24 mouse cellular contexts compared by ENCODE assay signal in the genomic region with DNA sequence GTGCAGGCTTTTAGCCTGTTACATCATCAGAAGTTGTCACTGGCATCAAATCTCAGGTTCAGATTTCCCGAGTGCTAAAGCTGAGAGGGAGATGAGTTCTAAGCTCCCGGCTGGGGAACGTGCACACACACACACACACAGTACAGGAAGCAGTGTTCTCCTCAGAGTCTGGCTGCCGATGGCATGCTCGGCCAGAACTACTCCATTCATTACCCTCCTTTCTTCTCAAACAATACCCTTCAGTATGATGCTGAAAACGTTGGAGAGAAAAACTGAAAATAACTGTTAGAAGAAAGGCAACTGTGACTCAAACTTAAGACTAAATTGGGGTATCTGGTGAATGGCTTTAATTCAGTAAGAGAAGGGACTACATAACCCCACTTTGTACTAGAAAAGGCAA.
DNase-seq lines count a peak whose midpoint lies in the region; ATAC-seq and TF ChIP-seq lines count a peak whose summit lies in the region.
"Had no signal": no experiment of that assay in that cellular context is flagged by ENCODE, and none has a peak within 500 bp of the region (broad histone marks: within the 10 kb centered on the region; RNA-seq: fewer than 3 reads in every experiment).

No protein-coding gene starts in this region.

- no peak overlapping the region for H3K27ac ChIP-seq in hindbrain, embryonic 16.5 days (ENCODE audit: low read depth, low read length)
- H3K27ac ChIP-seq in hindbrain, embryonic 13.5 days = no peak overlapping the region
- H3K27ac ChIP-seq in embryonic facial prominence, embryonic 10.5 days (replicated peaks) = peak overlapping the region; percentile 63
- H3K27ac ChIP-seq in forebrain, embryonic 12.5 days = peak overlapping the region; percentile 66
- peak overlapping the region; percentile 58 for H3K27ac ChIP-seq in limb, embryonic 10.5 days
- H3K27ac ChIP-seq in left cerebral cortex, adult 2 months = no peak overlapping the region
- H3K27ac ChIP-seq: limb, embryonic 15.5 days; liver, embryonic 14.5 days; neural tube, embryonic 15.5 days had no signal

- H3K27me3 ChIP-seq in hindbrain, embryonic 16.5 days (replicated peaks; ENCODE audit: control insufficient read depth, insufficient read depth, low read length) = no peaks in the 10 kb centered on the region
- no peaks in the 10 kb centered on the region for H3K27me3 ChIP-seq in hindbrain, embryonic 13.5 days
- no peaks in the 10 kb centered on the region for H3K27me3 ChIP-seq in embryonic facial prominence, embryonic 10.5 days (replicated peaks; ENCODE audit: low read depth, poor library complexity, severe bottlenecking)
- H3K27me3 ChIP-seq in forebrain, embryonic 12.5 days = no peaks in the 10 kb centered on the region
- H3K27me3 ChIP-seq in limb, embryonic 10.5 days (ENCODE audit: low read depth, poor library complexity, severe bottlenecking) = no peaks in the 10 kb centered on the region
- H3K27me3 ChIP-seq: CH12.LX; limb, embryonic 15.5 days; megakaryocyte, embryonic 14.5 days; neural tube, embryonic 15.5 days had no signal

- H3K4me3 ChIP-seq in hindbrain, embryonic 16.5 days (ENCODE audit: low read length) = no peak overlapping the region
- no peak overlapping the region for H3K4me3 ChIP-seq in hindbrain, embryonic 13.5 days
- no peak overlapping the region for H3K4me3 ChIP-seq in embryonic facial prominence, embryonic 10.5 days
- no peak overlapping the region for H3K4me3 ChIP-seq in forebrain, embryonic 12.5 days (replicated peaks)
- no peak overlapping the region for H3K4me3 ChIP-seq in limb, embryonic 10.5 days
- H3K4me3 ChIP-seq in left cerebral cortex, adult 2 months = no peak overlapping the region
- H3K4me3 ChIP-seq: limb, embryonic 15.5 days; megakaryocyte, embryonic 14.5 days; neural tube, embryonic 15.5 days had no signal

- no peaks in the 10 kb centered on the region; the same call in 1 of the 2 replicates for H3K9me3 ChIP-seq in hindbrain, embryonic 16.5 days (ENCODE audit: control insufficient read depth, low read length)
- no peaks in the 10 kb centered on the region for H3K9me3 ChIP-seq in hindbrain, embryonic 13.5 days
- H3K9me3 ChIP-seq in embryonic facial prominence, embryonic 10.5 days = no peaks in the 10 kb centered on the region
- H3K9me3 ChIP-seq in forebrain, embryonic 12.5 days = 0 out of 2 replicates have a peak, but pooled peaks cover 5% of the 10 kb centered on the region
- H3K9me3 ChIP-seq in limb, embryonic 10.5 days (replicated peaks) = no peaks in the 10 kb centered on the region
- H3K9me3 ChIP-seq: G1E; limb, embryonic 15.5 days; neural tube, embryonic 15.5 days had no signal

- H3K4me1 ChIP-seq in hindbrain, embryonic 16.5 days (ENCODE audit: control insufficient read depth, insufficient read depth, low read depth, low read length) = peaks cover 8% of the 10 kb centered on the region
- H3K4me1 ChIP-seq in hindbrain, embryonic 13.5 days (replicated peaks) = peaks cover 19% of the 10 kb centered on the region
- H3K4me1 ChIP-seq in embryonic facial prominence, embryonic 10.5 days = peaks cover 28% of the 10 kb centered on the region
- peaks cover 30% of the 10 kb centered on the region for H3K4me1 ChIP-seq in forebrain, embryonic 12.5 days
- peaks cover 30% of the 10 kb centered on the region for H3K4me1 ChIP-seq in limb, embryonic 10.5 days

- intact Hi-C loops in left cerebral cortex, adult 2 months (cut with DNase I) = no loop called here

- no peak overlapping the region for H3K9ac ChIP-seq in hindbrain, embryonic 16.5 days (ENCODE audit: low read depth, low read length)
- no peak overlapping the region for H3K9ac ChIP-seq in hindbrain, embryonic 13.5 days
- H3K9ac ChIP-seq in forebrain, embryonic 12.5 days = no peak overlapping the region
- H3K9ac ChIP-seq: limb, embryonic 15.5 days; liver, embryonic 14.5 days; lung, embryonic 14.5 days; neural tube, embryonic 15.5 days had no signal

- no peak for DNase-seq in embryonic facial prominence, embryonic 10.5 days (ENCODE audit: low spot score)
- no peak for DNase-seq in limb, embryonic 10.5 days (ENCODE audit: low spot score)
- DNase-seq in thymus, postnatal 36 days = no peak
- no peak for DNase-seq in left cerebral cortex, adult 2 months (ENCODE audit: extremely low spot score in 1 of 2, low spot score in 2 of 2)
- DNase-seq in ovary, postnatal 36 days (ENCODE audit: low spot score) = no peak
- DNase-seq: adrenal gland, adult 8-10 months; B cell, adult 2 months; cerebellum, adult 2 months; cerebellum, postnatal 25 days; kidney, adult 2 months; kidney, postnatal 10 days; lung, embryonic 14.5 days; thymus, adult 2 months had no signal

- WGBS in hindbrain, embryonic 16.5 days = 22% methylated on average over 6 of the region's 6 CpGs
- WGBS in hindbrain, embryonic 13.5 days = 21% methylated on average over 6 of the region's 6 CpGs
- WGBS in embryonic facial prominence, embryonic 10.5 days = 36% methylated on average over 6 of the region's 6 CpGs
- 8% methylated on average over 6 of the region's 6 CpGs for WGBS in forebrain, embryonic 12.5 days
- 68% methylated on average over 6 of the region's 6 CpGs for WGBS in limb, embryonic 10.5 days

- no peaks in the 10 kb centered on the region for H3K36me3 ChIP-seq in hindbrain, embryonic 16.5 days (ENCODE audit: control insufficient read depth, insufficient read depth, low read length)
- H3K36me3 ChIP-seq in hindbrain, embryonic 13.5 days = no peaks in the 10 kb centered on the region; the same call in 1 of the 2 replicates
- H3K36me3 ChIP-seq in embryonic facial prominence, embryonic 10.5 days (replicated peaks) = no peaks in the 10 kb centered on the region
- no peaks in the 10 kb centered on the region for H3K36me3 ChIP-seq in forebrain, embryonic 12.5 days (replicated peaks)
- no peaks in the 10 kb centered on the region for H3K36me3 ChIP-seq in limb, embryonic 10.5 days
- H3K36me3 ChIP-seq: G1E; limb, embryonic 15.5 days; neural tube, embryonic 15.5 days had no signal

- no peak for TF ChIP-seq CTCF in left cerebral cortex, adult 2 months (IDR thresholded peaks at IDR 0.05)

- peak; percentile 52; the same call in 1 of the 2 replicates for ATAC-seq in hindbrain, embryonic 16.5 days
- no peak for ATAC-seq in hindbrain, embryonic 13.5 days (ENCODE audit: low FRiP score)
- ATAC-seq in forebrain, embryonic 12.5 days (ENCODE audit: low FRiP score) = peak; percentile 47; the same call in 1 of the 2 replicates
- ATAC-seq: activated CD4-positive, CD25-positive, alpha-beta regulatory T cell, adult 4 months had no signal

- no peak overlapping the region for H3K4me2 ChIP-seq in hindbrain, embryonic 16.5 days (ENCODE audit: low read length)
- no peak overlapping the region for H3K4me2 ChIP-seq in hindbrain, embryonic 13.5 days
- no peak overlapping the region for H3K4me2 ChIP-seq in forebrain, embryonic 12.5 days
- H3K4me2 ChIP-seq: heart, embryonic 11.5 days; limb, embryonic 15.5 days; lung, embryonic 14.5 days; neural tube, embryonic 15.5 days had no signal

Comparison
In these comparisons a context has a peak if more than half of its experiments do, and no peak if none do; other contexts are left out.
1. H3K27ac ChIP-seq: peak in embryonic facial prominence, embryonic 10.5 days (single experiment), forebrain, embryonic 12.5 days (single experiment) and limb, embryonic 10.5 days (single experiment); none in hindbrain, embryonic 16.5 days (single experiment), hindbrain, embryonic 13.5 days (single experiment) and left cerebral cortex, adult 2 months (single experiment).